Mouse (Mus musculus) forebrain, embryonic 11.5 days (tissue): ENCODE data around the gene Ung. TPM values are rescaled to one million over a fixed set of nuclear protein-coding genes. Genes with fewer than 3 reads are reported as not detected.
A peak's percentile ranks its signal among the peaks of the same experiment; 100 is the strongest.

ENCODE experiments used
- ATAC-seq: fragments of 200-750 bp; cut with Nextera tagmentation; replicated peaks from 2 replicates; pipeline ENCODE4 v1.8.0; 2017; ENCODE audit warnings: moderate TSS enrichment; ENCODE audit not compliant: low FRiP score
- DNase-seq: peaks from one replicate; pipeline ENCODE4 v3.0.0-alpha.2; 2017; ENCODE audit warnings: low spot score
- H3K27ac ChIP-seq: fragments of 300-500 bp; sonication (generic); 2 replicates; pipeline ENCODE4 v1.5.1; 2014; ENCODE audit warnings: low read depth, low read length
- H3K27me3 ChIP-seq: fragments of 300-500 bp; sonication (generic); 2 replicates; pipeline ENCODE4 v1.6.1; 2014; ENCODE audit warnings: mild to moderate bottlenecking, low read length, mixed read lengths; ENCODE audit not compliant: control insufficient read depth, insufficient read depth
- H3K36me3 ChIP-seq: fragments of 300-500 bp; sonication (generic); 2 replicates; pipeline ENCODE4 v1.6.1; 2014; ENCODE audit warnings: mild to moderate bottlenecking, low read length, moderate library complexity, mixed read lengths; ENCODE audit not compliant: control insufficient read depth, insufficient read depth
- H3K4me1 ChIP-seq: fragments of 300-500 bp; sonication (generic); replicated peaks from 2 replicates; pipeline ENCODE4 v1.6.1; 2014; ENCODE audit warnings: low read length, mixed read lengths; ENCODE audit not compliant: control insufficient read depth, insufficient read depth
- H3K4me2 ChIP-seq: fragments of 300-500 bp; sonication (generic); 2 replicates; pipeline ENCODE4 v1.6.1; 2014; ENCODE audit warnings: low read depth, mild to moderate bottlenecking, low read length, moderate library complexity, mixed read lengths; ENCODE audit not compliant: severe bottlenecking
- H3K4me3 ChIP-seq: fragments of 300-500 bp; sonication (generic); 2 replicates; pipeline ENCODE4 v1.5.1; 2014; ENCODE audit warnings: low read depth, low read length
- H3K9ac ChIP-seq: fragments of 300-500 bp; sonication (generic); 2 replicates; pipeline ENCODE4 v1.6.1; 2014; ENCODE audit warnings: low read length
- H3K9me3 ChIP-seq: fragments of 300-500 bp; sonication (generic); 2 replicates; pipeline ENCODE4 v1.6.1; 2016; ENCODE audit warnings: low read length, mixed read lengths; ENCODE audit not compliant: control insufficient read depth
- WGBS: fragments of 180-500 bp; shearing (Covaris S2); extraction: QIAGEN DNeasy Blood & Tissue Kit; methylation state at CpG from one replicate; pipeline ENCODE4 v1.1.7; 2014; 5-methylcytosine and 5-hydroxymethylcytosine counted together
- polyA plus RNA-seq: library from polyadenylated mRNA; unstranded; fragments of >200 nt; fragmentation: Nextera tagmentation; extraction: Ambion mirVana; gene quantifications from 2 replicates; pipeline ENCODE4 v1.2.1, GENCODE M21; 2014

Gene Ung
- polyA plus RNA-seq, 1 experiment from 2014 or later = 49.4 TPM

DNA sequence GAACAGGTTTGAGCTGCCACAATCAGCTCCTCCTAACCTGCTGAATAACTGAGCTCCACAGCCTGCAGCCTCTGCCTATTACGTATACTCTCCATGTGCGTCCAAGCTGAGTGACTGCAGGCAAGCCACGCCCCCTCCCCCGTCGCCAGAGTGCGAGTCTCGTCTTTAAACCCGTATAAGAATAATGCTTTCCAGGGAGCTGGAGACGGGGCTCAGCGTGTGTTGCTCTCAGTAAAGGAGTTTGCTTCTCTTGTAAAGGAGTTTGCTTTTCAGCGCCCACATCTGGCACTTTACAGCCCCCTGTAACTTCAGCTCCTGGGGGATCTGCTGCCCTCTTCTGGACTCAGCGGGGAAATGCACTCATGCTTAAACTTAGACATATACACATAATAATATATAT, 23.3 kb downstream of the Ung start:
- ATAC-seq = 0 out of 2 replicates have a peak, but pooled peaks have one; percentile 21
- Histone ChIP-seq H3K9me3 (no peaks in the 10 kb centered on the region), H3K27ac (no peak overlapping the region), H3K4me3 (peak overlapping the region; percentile 25), H3K9ac (no peak overlapping the region), H3K4me2 (0 out of 2 replicates have a peak overlapping the region, but pooled peaks have one; percentile 6), H3K27me3 (no peaks in the 10 kb centered on the region), H3K4me1 (no peaks in the 10 kb centered on the region; the same call in 1 of the 2 replicates), H3K36me3 (no peaks in the 10 kb centered on the region)
- peak; percentile 68 for DNase-seq
- WGBS = 3% methylated on average over 12 of the region's 12 CpGs

DNA sequence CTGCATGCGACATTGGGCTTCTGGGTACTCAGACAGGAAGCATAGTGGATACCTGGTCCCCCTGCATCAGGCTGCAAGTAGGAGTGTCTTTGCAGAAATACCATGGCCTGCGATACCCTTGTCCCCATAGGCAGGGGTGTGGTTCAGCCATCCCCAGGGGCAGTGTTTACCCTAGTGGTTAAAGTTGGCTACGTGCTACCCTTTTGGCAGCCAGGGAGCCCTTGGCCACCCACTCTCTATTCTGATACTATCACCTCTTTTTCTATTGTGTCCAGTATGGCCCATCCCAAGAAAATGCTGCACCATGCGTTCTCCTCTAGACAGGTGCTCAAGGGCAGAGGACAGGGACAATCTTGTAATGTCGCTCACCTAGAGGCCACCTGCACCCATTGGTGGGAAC, 24.6 kb downstream of the Ung start:
- H3K9me3 ChIP-seq = no peaks in the 10 kb centered on the region
- H3K27me3 ChIP-seq = no peaks in the 10 kb centered on the region
- H3K27ac ChIP-seq = no peak overlapping the region
- H3K4me1 ChIP-seq = no peaks in the 10 kb centered on the region; the same call in 1 of the 2 replicates
- 85% methylated on average over 5 of the region's 5 CpGs for WGBS
- no peaks in the 10 kb centered on the region for H3K36me3 ChIP-seq
- ATAC-seq (no peak), DNase-seq (no peak)
- H3K4me2 ChIP-seq = no peak overlapping the region
- no peak overlapping the region for H3K9ac ChIP-seq
- H3K4me3 ChIP-seq = no peak overlapping the region

DNA sequence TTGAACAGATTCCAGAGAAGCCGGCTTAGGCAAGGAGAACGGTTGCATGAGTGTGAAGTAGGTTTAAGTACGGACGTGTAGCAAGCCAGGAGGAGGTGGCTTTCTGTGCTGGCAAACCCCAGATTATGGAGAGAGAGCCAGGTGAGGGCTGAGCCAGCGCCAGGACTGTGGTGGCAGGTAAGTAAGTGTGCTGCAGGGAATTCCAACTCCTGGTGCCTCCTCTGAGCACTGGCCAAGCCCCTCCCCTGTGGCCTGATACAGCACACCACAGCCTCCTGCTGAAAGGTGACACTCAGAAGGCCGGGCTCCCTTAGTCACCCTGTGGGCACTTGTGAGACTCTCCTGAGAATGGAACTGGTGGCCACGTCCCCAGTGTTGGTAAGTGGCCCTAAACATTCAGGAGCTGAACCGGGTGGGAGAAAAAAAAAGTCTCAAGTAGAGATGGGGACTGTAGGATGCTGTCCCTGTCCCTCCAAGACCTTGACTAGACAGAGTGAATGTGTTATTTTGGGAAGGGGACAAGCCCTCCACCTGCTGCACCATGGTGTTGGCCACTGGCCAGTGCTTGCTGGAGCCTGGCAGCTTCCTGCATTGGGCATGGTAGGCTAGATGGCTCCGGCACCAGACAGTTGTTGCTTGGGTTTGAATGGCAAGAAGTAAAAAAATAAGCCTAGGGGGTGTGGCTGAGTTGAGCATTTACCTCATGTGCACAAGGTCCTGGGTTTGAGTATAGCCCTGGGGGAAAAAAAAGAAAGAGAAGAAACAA, 25.2 kb downstream of the Ung start:
- H3K36me3 ChIP-seq = no peaks in the 10 kb centered on the region
- no peak overlapping the region for H3K9ac ChIP-seq
- no peaks in the 10 kb centered on the region; the same call in 1 of the 2 replicates for H3K4me1 ChIP-seq
- no peak overlapping the region for H3K4me3 ChIP-seq
- no peaks in the 10 kb centered on the region for H3K9me3 ChIP-seq
- DNase-seq (no peak), ATAC-seq (no peak)
- H3K27me3 ChIP-seq = no peaks in the 10 kb centered on the region
- H3K27ac ChIP-seq = no peak overlapping the region
- 58% methylated on average over 9 of the region's 9 CpGs for WGBS
- H3K4me2 ChIP-seq = no peak overlapping the region

DNA sequence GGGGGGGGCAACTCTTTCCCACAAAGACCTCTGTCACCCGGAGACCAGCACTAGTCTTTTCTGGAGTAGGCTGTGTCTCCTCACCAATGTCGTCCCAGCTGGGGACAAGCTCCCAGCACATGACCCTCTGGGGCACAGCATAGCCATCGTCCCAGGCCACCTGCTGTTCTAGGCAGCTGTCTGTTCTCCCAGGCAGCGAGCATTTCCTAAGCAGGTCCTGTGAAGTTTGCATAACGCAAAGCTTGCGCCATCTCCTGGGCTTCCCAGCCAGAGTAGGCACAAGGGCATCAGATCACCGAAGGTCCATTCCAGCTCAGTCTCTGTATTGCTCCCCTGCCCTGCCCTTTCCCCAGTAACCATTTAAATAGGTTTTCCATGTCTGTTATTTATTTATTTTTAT, 27.1 kb downstream of the Ung start:
- no peak overlapping the region for H3K4me3 ChIP-seq
- H3K9ac ChIP-seq = no peak overlapping the region
- no peaks in the 10 kb centered on the region; the same call in 1 of the 2 replicates for H3K4me1 ChIP-seq
- WGBS = 58% methylated on average over 7 of the region's 7 CpGs
- H3K27me3 ChIP-seq = no peaks in the 10 kb centered on the region
- H3K4me2 ChIP-seq = no peak overlapping the region
- no peaks in the 10 kb centered on the region for H3K36me3 ChIP-seq
- ATAC-seq (no peak), DNase-seq (no peak)
- H3K9me3 ChIP-seq = no peaks in the 10 kb centered on the region
- no peak overlapping the region for H3K27ac ChIP-seq

DNA sequence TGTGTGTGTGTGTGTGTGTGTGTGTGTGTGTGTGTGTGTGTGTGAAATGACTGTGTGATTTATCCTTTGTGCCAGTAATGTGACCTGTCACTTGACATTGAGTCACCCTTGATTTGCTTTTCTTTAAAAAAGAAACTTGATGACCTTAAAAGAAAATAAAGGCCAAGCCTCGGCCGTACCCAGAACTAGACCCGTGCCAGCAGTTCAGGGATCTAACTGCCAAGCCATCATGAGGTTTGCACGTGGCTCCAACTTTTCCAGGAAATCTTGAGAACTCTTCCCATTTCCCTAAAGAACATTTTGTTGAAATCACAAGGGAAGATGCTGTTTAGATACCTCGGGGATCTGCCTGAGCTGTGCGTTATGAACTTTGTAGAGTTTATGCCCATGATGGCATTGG, 31.2 kb downstream of the Ung start:
- H3K4me1 ChIP-seq = no peaks in the 10 kb centered on the region
- no peak for ATAC-seq
- H3K9ac ChIP-seq = no peak overlapping the region
- H3K9me3 ChIP-seq = no peaks in the 10 kb centered on the region
- no peak overlapping the region for H3K4me2 ChIP-seq
- no peaks in the 10 kb centered on the region for H3K27me3 ChIP-seq
- H3K4me3 ChIP-seq = no peak overlapping the region
- no peak for DNase-seq
- no peaks in the 10 kb centered on the region for H3K36me3 ChIP-seq
- H3K27ac ChIP-seq = no peak overlapping the region
- 88% methylated on average over 6 of the region's 6 CpGs for WGBS

DNA sequence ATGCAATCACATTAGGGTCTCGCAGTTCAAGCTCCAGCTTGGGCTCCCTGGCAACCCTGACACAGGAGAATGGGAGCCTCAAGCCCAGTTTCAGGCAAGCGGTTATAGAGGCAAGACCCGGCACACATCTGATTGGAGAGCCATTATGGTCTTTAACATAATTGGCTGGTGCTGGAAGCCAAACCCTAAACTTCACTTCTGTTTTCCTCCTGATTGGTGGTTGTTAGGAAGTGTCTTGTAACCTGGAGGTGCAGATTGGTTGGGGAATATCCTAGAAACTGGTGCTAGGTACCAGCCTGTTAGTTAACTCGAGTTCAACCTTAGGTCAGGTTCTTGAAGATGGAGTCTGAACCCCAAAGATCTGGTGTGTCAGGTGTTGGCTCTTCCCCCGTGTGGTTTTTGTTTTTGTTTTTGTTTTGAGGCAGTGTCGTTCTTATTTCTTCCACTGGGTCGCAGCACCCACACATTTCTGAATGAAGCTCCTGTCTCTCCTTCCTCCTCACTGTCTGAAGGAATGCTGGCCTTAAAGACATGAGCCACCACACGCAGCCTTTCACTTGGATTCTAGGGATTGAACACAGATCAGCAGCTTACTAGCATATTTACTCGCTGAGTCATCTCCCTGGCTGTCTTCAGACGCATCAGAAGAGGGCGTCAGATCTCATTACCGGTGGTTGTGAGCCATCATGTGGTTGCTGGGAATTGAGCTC, 32.1 kb downstream of the Ung start:
- ATAC-seq (no peak), DNase-seq (no peak)
- no peak overlapping the region for H3K4me2 ChIP-seq

DNA sequence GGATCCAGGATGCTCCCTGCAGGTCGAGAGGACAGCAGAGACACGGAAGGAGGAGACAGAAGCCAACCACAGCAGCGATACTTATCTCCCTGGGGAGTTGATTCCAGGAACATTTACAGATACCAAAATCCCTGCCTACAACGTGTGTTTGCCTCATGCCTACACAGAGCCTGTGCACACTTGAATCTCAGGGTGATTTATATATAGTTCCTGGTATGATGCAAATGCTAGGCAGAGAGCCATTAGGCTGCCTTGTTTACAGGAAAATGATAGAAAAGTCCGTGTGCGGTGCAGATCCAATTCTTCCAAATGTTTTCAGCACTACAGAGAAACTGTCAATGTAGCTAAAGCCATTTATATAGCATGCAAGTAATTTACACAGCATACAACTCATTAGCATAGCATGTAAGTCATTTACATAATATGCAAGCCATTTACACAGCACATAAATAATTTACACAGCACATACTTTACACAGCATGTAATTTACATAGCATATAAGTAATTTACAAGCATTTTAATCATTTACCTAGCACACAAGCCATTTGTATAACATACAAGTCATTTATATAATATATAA, 33.0 kb downstream of the Ung start:
- Histone ChIP-seq H3K4me3 (no peak overlapping the region), H3K9me3 (no peaks in the 10 kb centered on the region), H3K4me1 (no peaks in the 10 kb centered on the region), H3K36me3 (no peaks in the 10 kb centered on the region), H3K27me3 (no peaks in the 10 kb centered on the region), H3K4me2 (no peak overlapping the region), H3K27ac (no peak overlapping the region), H3K9ac (no peak overlapping the region)
- ATAC-seq (no peak), DNase-seq (no peak)
- 85% methylated on average over 6 of the region's 6 CpGs for WGBS

More for the DNA sequence above, 32.1 kb downstream of the Ung start:
- WGBS = 59% methylated on average over 12 of the region's 12 CpGs
- no peak overlapping the region for H3K27ac ChIP-seq
- H3K36me3 ChIP-seq = no peaks in the 10 kb centered on the region
- no peaks in the 10 kb centered on the region for H3K27me3 ChIP-seq
- H3K4me3 ChIP-seq = no peak overlapping the region
- H3K4me1 ChIP-seq = no peaks in the 10 kb centered on the region
- H3K9ac ChIP-seq = no peak overlapping the region
- no peaks in the 10 kb centered on the region for H3K9me3 ChIP-seq

DNA sequence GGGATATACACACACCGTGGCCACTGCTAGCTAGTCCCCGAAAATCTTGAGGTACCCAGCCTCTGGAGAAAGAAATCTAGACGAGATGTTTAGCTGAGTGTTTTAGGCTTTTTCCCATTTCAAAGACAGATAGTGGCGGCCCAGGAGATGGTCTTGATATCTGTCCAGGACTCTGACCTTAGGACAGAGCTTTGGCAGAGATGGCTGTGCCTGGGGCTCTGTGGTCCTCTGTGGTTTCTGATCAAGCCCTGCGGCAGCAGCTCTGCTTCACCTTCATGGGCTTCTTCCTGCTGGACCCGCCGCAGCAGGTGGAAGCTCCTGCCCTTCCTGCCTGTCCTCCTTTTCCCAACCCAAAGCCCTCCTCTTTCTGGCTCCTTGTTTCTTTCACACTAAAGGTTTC, 40.2 kb downstream of the Ung start:
- no peak overlapping the region for H3K9ac ChIP-seq
- H3K4me1 ChIP-seq = no peaks in the 10 kb centered on the region
- H3K36me3 ChIP-seq = no peaks in the 10 kb centered on the region
- no peaks in the 10 kb centered on the region for H3K9me3 ChIP-seq
- no peak for DNase-seq
- ATAC-seq = no peak
- no peaks in the 10 kb centered on the region for H3K27me3 ChIP-seq
- WGBS = 84% methylated on average over 7 of the region's 7 CpGs
- H3K27ac ChIP-seq = no peak overlapping the region
- no peak overlapping the region for H3K4me3 ChIP-seq
- H3K4me2 ChIP-seq = no peak overlapping the region
